Mouse (Mus musculus): ENCODE results near the gene Mau2. TPM values are rescaled to one million over a fixed set of nuclear protein-coding genes. Genes with fewer than 3 reads are reported as not detected.
A peak's percentile ranks its signal among the peaks of the same experiment; 100 is the strongest.

The Mau2 gene
- total RNA-seq, 2 experiments from 2014 or later = 53.8 to 56.2 TPM

DNA sequence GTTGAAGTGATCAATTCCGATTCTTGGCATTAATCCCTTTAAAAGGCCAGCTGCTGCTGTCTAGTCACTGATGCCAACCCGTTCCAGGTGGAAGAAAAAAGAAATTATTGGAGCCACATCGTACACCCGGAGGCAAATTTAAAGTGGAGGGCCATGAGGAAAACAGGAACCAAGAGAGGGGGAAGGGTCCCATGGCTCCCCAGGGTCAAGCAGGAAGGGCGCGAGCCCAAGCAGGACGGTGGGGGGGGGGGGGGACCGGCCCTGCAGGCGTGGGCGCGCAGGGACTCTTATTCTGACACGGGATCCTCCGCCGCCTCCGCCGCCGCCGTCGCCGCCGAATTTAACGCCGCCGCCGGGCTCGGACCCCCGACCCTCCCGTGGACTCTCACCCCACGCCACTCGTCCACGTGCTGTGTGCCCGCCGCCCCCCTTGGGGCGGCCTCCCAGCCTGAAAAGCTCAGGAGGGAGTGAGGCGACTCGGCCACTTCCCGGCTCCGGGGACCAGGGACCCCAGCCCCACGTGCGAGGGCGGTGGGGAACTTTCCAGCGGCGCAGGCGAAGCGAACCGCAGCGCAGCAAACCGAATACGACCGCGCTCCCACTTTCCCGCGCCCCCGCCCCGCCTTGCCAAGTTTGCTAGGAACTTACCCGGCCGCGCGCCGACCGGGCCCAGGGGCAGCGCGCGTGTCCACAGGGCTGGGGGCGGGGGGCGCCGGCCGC lies 68.9 kb downstream of the Mau2 start:
- peak; percentile 67 for DNase-seq

- no peak for DNase-seq
Observed at GRCm38 (mm10) chr8:69973063-69973441, 69.5 kb downstream of the Mau2 start.

DNA sequence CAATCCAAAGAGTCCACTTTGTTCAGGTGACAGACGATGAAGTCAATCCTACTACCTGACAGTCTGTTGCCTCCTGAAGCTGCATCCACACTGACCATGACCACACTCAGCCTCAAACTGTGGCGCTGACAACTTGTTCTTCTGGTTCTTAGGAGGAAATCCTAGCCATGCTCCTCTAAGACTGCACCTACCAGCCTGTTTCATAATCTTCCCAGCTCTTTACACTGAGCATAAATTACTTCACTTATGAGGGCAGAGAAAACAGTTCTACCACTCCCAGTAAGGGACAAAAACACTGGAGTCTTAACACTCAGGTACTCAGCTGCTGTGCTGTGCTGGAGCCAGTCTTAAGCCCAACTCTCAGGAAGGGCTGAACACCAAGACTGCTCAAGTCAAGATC lies 71.7 kb downstream of the Mau2 start:
- no peak for DNase-seq

DNA sequence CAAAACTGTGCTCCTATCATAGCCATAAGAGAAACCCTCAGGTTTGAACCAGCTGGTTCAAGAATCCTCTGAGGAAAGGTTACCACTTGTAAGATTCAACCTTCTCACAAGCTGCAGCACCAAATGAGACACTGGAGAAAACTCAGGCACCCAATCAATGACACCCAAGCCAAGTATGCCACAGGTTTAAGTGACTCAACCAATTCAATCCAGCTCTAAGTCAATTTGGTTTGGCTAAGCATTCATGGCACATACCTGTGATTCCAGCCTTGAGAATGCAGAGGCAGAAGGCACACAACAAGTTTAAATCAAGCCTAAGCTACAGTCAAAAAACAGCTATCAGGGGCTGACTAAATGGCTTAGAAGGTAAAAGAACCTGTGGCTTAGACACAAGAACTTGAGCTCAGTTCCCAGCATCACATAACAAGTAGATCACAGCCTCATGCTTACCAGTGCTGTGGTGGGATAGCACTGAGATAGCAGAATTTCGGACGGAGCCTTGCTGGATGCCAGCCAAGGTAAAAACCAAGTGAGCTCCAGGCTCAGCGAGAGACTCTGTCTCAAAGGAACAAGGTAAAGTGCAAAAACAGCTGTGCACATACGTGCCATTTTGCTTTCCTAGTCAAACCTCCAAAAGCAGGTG lies 75.1 kb downstream of the Mau2 start:
- DNase-seq = peak; percentile 26

Other genes with a start within 250 kb of the Mau2 start
- gene Gmip, start 234.1 kb downstream of the Mau2 start, total RNA-seq (2021) = 10 to 100 TPM; 12.2 to 16.9 TPM
- gene Lpar2, start 220.3 kb downstream of the Mau2 start, total RNA-seq (2021) = 1 to 10 TPM in 1 of 2 experiments, under 1 TPM in 1; 0.96 to 1.1 TPM
- gene Pbx4, start 210.2 kb downstream of the Mau2 start, total RNA-seq (2021) = 1 to 10 TPM; 1.2 to 1.7 TPM
- 1 to 10 TPM in 1 of 2 experiments, under 1 TPM in 1; 0.64 to 1.5 TPM for gene Cilp2, start 155.0 kb downstream of the Mau2 start, total RNA-seq (2021)
- under 1 TPM; 0.79 to 0.84 TPM for gene Tssk6, start 140.6 kb downstream of the Mau2 start, total RNA-seq (2021)
- gene Ndufa13, start 140.2 kb downstream of the Mau2 start, total RNA-seq (2021) = 100 to 1,000 TPM; 237 to 261 TPM
- 1 to 10 TPM; 5.5 TPM for gene Yjefn3, start 140.0 kb downstream of the Mau2 start, total RNA-seq (2021)
- gene Gatad2a, start 46.4 kb downstream of the Mau2 start, total RNA-seq (2021) = 10 to 100 TPM; 84.4 to 90.0 TPM
- 10 to 100 TPM; 24.1 to 29.7 TPM for gene Sugp1, start 79 bp upstream of the Mau2 start, total RNA-seq (2021)
- 1 to 10 TPM; 4.3 to 9.3 TPM for gene Tm6sf2, start 30.2 kb upstream of the Mau2 start, total RNA-seq (2021)
- gene Hapln4, start 40.7 kb upstream of the Mau2 start, total RNA-seq (2021) = under 1 TPM; 0.24 to 0.36 TPM
- 1 to 10 TPM in 1 of 2 experiments, under 1 TPM in 1; 0.81 to 1.2 TPM for gene Ncan, start 78.1 kb upstream of the Mau2 start, total RNA-seq (2021)
- gene Nr2c2ap, start 88.6 kb upstream of the Mau2 start, total RNA-seq (2021) = 10 to 100 TPM; 15.7 to 16.1 TPM
- 10 to 100 TPM; 18.0 to 23.9 TPM for gene Rfxank, start 96.4 kb upstream of the Mau2 start, total RNA-seq (2021)
- 10 to 100 TPM; 45.0 to 48.5 TPM for gene Borcs8, start 96.8 kb upstream of the Mau2 start, total RNA-seq (2021)
- gene Mef2b, start 97.0 kb upstream of the Mau2 start, total RNA-seq (2021) = under 1 TPM; 0.36 to 0.54 TPM
- gene Tmem161a, start 129.6 kb upstream of the Mau2 start, total RNA-seq (2021) = 10 to 100 TPM; 43.1 to 47.0 TPM
- gene Slc25a42, start 169.6 kb upstream of the Mau2 start, total RNA-seq (2021) = 100 to 1,000 TPM; 124 to 184 TPM
- gene Sugp2, start 191.5 kb upstream of the Mau2 start, total RNA-seq (2021) = 10 to 100 TPM; 28.9 to 48.5 TPM
- 10 to 100 TPM; 11.2 to 13.2 TPM for gene Armc6, start 191.7 kb upstream of the Mau2 start, total RNA-seq (2021)
- gene Homer3, start 240.1 kb upstream of the Mau2 start, total RNA-seq (2021) = 10 to 100 TPM; 23.8 to 33.3 TPM